Mouse (Mus musculus) frontal cortex, postnatal 14 days (tissue): ENCODE measurements around the gene Abhd17a.
A peak's percentile ranks its signal among the peaks of the same experiment; 100 is the strongest.

Experiments used
- DNase-seq, 2 experiments: peaks; one replicate each; pipeline ENCODE4 v3.0.0; 2022; ENCODE audit warnings: low spot score in 2 of 2

The Abhd17a gene

DNA sequence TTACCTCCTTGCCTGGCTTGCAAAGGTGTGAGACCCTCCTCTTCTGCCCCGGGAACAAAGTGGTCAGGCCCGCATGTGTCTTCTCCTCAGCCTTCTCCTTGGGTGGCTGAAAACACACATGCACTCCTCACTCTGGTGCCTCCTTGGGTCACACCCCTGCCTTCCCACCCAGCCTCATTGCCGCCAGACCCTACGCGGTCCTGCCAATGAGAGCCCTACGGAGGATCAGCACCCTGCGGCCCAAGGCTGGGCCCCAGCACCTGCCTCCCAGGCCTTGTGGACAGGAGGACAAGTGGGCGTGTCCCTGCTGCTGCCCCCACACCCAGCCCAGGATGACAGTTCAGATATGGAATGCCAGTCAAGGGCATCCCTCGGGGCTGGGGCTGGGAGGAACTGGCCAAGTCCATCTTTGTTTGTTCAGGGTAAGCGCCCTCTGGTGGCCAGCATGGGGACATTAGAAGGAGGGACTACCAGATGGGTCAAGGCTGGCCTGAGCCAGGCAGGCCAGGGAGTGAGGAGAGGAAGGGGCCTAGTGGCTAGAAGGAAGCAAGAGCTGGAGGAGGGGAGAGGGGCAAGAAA, 41.6 kb downstream of the Abhd17a start:
- DNase-seq = peak in 1 of 2 experiments; percentile 36

DNA sequence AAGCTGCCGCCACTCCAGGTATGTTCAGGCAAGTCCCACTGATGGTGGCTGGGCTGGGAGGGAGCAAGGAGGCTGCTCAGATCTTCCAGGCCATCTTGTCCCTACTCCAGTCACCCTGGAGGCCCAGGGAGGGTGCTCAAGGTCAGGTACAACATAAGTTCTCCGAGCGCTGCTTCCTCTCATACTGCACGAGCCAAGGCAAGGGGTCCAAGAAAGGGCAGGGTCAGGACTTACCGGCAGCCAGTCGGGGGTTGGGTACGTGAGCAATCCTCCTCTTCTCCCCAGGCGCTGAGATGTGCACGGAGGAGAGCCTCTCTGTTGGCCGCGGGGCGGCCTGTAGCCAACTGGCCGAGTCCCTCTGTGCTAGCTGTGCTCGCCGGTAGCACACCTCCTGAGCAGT, 42.6 kb downstream of the Abhd17a start:
- DNase-seq = no peak

DNA sequence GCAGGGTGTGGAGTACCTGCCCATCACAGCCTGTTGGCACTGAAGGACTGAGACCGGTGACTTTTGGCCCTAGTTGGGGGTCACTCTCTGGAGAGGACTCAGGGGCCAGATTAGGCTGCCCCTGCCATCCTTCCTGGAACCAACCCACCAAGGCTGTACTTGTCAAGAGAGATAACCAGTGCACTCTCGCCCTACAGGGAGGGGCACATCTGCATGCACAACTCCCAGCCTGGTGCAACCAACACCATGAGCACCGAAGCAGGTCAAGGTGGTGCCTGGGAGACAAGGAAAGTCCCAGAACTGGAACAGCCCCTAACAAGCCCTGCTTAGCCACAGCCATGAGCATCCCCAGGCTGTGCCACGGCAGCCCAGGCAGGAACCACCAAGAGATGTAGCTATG, 43.2 kb downstream of the Abhd17a start:
- DNase-seq = no peak

DNA sequence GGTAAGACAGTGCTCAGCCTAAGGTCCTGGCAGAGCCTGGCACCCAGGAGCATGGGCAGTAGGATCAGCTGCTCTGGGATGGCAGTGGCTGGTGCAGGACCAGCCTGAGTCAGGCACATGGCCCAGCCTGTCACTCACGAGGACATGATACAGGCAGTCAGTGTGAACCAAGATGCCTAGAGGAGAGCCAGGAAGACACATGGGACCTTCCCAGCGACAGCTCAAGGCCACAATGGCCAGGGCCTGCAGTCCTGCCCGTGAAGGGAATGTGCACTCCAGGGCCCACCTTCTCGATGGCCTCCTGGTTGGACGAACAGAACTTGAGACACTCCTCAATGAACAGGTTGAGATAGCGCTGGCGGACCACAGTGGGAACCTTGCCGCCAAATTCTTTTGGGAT, 44.6 kb downstream of the Abhd17a start:
- no peak for DNase-seq

DNA sequence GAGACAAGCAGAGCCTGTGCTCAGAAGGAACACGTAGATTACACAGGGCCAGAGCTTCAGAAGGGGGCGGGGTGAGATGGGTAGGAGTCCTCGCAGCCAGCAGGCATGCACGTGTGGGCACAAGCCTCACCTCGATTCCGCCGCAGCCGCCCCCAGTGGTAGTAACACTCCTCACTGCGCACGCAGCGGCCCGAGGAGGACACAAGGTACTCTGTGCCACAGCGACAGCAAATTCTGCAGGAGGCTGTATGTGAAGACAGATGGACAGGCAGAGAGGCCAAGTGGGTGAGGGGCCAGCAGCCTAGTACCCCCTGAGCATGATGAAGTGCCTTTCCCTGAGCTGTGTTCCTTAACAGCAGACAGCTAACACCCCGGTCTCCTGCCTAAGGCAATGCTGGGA, 46.3 kb downstream of the Abhd17a start:
- DNase-seq = no peak

DNA sequence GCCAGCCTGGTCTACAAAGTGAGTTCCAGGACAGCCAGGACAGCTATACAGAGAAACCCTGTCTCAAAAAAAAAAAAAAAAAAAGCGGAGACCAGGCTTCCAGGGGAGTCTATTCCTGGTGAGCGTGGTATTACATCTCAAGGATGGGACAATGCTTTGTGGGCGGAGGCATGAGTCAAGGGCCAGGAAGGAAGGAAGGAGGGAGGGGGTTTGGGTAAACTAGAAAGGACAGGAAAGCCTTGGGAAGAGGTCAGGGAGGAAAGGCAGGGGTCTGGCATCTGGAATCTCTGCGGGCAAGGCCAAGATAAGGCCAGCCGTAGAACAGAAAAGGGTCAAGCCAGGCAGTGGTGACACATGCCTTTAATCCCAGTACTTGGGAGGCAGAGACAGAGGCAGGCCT, 50.6 kb downstream of the Abhd17a start:
- DNase-seq = no peak

DNA sequence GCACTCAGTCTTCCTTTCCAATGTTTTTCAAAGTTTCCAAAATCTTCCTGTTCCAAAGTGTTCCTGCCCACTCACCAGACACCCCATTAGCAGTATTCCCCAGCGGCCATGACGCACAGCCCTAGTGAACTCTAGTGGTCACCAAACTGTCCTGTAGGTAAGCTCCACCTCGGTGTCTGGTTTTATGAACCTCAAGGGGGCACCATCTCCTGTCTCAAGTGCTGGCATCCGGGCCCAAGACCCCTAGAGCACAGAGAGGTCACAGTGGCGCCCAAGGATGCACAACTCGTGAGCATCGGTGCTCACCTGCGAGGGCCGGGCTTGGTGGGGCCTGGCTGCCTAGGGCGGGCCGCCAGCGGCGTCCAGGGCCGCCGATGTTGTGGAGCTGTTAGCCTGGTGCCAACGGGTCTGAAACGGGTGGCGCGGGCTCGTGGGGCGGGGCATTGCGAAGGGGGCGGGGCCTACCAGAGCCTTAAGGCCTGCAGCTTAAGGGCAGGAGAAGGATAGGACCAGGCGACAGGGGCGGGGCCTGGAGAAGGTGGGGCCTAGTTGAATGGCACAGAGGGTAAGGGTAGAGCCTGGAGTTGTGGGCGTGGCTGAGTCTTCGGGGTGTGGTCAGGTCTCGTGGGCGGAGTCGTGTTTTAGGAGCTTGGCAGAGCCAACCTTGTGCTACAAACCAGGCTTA, 51.3 kb downstream of the Abhd17a start, which contains the start of gene Atp8b3:
TSS of gene Atp8b3 (minus strand) at position 415 of the 685 bp plus-strand sequence.
- peak in 1 of 2 experiments; percentile 39 for DNase-seq

DNA sequence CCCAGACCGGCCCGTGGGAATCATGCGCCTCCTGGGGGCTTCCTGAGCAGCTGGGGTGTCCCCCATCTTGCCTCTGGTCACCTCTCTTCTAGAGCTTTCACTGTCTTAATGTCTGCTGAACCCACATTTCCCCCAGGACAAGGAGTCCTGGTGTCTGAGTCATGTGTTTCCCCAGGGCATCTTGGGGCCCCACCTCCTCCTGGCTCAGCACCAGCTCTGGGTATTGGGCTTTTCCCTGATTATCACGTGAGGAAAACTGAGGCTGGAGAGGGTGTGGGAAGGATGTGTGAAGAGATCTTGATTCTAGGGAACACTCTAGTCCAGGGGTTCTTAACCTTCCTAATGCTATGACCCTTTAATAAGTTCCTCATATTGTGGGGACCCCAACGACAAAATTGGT, 52.0 kb downstream of the Abhd17a start:
- DNase-seq = no peak

DNA sequence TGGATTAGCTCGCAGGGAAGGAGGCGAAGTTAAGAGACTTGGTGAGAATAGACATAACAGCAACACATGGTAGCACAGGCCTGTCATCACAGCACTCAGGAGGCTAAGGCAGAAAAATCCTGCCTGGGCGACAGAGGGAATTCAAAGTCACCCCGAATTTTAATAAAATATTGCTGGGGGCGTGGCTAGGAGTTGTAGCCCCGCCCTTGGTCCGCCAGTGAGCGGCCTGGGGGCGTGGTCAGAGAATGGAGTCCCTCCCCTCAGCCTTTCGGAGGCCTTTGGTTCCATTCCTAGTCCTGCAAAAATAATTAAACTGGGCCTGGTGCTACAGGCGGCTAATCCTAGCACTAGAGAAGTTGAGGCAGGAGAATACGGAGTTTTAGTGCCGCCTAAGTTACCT, 54.4 kb downstream of the Abhd17a start:
- DNase-seq = no peak

DNA sequence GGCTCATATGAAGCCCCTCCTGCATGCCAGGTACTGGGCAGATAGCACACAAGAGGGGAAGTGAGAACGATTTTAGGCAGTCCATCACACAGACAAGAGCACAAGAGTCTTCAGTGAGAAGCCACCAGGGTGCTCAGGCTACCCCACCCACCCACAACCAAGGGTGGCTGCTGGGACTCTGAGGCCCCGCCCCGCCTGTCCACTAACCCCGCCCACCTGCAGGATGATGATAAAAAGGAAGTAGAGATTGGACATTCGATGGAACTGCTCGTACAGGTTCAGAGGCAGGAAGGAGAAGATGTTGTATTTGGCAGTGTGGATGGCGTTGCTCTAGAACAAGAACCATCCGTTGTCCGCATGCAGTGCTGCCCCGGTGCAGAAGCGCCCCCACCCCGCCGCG, 55.1 kb downstream of the Abhd17a start:
- no peak for DNase-seq

DNA sequence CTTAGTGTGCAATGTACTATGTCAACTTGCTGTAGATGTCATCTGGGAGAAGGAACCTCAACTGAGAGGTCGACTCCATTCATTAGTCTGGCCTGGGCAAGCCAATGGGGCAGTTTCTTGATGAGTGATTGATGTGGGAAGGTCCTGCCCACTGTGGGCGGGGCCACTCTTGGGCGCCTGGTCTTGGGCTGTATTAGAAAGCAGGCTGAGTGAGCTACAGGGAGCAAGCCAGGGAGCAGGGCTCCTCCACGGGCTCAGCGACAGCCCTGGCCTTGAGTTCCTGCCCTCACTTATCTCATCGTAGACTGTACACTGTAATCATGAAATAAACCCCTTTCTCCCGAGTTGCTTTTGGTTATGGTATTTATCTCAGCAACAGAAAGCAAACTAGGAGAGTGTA, 56.4 kb downstream of the Abhd17a start:
- DNase-seq = no peak
